Mouse (Mus musculus): Measurements from ENCODE around the gene Ctso.

DNA sequence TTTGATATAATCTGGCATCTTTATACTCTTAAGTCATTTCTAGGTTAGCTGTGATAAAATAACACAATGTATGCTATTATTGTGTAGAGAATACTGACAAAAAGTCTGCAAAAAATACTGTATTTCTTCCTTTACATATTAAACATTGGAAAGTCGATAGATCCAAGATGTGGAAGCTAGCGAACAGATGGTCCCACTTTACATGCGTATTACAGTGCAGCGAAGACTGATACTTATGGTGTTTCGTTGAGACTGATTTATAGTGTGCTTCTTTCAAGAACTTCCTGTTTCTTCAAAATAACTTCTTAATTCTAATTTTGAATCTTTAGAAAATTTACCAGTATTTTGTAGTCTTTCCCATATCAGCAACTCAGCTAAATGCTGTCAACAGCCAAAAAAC lies 25.1 kb downstream of the Ctso start:
- TF ChIP-seq EP300 (IDR thresholded peaks at IDR 0.05; ENCODE audit: low read depth) = no peak
- TF ChIP-seq CTCF (IDR thresholded peaks at IDR 0.05; ENCODE audit: low read depth) = no peak
